Mouse (Mus musculus): ENCODE data around the gene Tpx2.

DNA sequence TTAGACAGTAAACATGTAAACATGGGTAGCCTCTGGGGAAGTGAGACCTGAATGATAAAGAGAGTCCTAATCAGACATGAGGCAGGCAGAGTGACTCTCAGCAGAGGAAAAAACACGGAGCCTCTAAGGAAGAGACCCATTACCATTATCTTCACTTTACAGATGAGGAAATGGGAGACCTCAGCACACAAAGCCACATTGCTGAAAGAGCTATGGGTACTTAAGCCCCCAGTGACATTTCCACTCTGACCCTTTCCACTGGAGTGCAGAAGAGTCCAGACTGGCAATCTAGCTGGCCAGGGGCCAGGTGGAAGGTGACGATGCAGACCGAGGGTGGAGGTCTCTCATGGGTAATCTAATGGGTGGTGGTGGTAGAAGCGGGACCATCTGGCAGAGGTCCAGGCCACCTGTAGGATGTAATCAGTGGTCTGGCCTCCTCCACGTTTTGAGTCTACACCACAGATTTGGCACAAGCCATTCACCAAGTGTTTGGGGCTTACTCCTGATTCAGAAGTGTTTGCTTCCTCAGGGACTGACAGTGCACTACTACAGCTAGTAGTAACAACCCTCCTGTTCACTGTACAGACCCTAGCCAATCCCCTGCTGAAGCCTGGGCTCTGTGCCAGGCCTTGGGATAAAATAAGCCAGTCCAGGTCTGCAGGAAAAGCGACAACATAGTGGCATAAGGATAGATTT, 30.0 kb upstream of the Tpx2 start:
- TF ChIP-seq EP300 (IDR thresholded peaks at IDR 0.05; ENCODE audit: insufficient read depth, low read depth, low read length) (0 out of 2 replicates have a peak, but pooled peaks have one; percentile 31), POLR2A (IDR thresholded peaks at IDR 0.05; ENCODE audit: insufficient read depth, low read depth, low read length) (0 out of 2 replicates have a peak, but pooled peaks have one; percentile 35)

Data from heart, adult 2 months (tissue).